Mouse (Mus musculus) naive thymus-derived CD4-positive, alpha-beta T cell, adult 2 months (primary cell): ENCODE measurements around the gene Rnf7.
"Not testable (repeated sequence)": the region's sequence is repeated elsewhere in the genome, so short reads cannot be mapped to it uniquely, and the experiment has no call there.

Experiments used
- DNase-seq: peaks from one replicate; pipeline ENCODE4 v3.0.0-alpha.2; 2011; ENCODE audit warnings: low read depth

Rnf7 gene

GRCm38 (mm10) chr9:96478071-96478888, at the start of gene Rnf7:
TSS of gene Rnf7 (minus strand) at chr9:96478675.
- DNase-seq = peak; percentile 96

GRCm38 (mm10) chr9:96526011-96526410, 47.5 kb upstream of the Rnf7 start:
- DNase-seq = no peak

- DNase-seq = no peak
These were observed 46.6 kb upstream of the Rnf7 start, which contains the start of gene Gm28729 for GRCm38 (mm10) chr9:96524972-96525506. TSS of gene Gm28729 (minus strand) at chr9:96525264.

- DNase-seq = no peak
These were observed 44.7 kb upstream of the Rnf7 start for GRCm38 (mm10) chr9:96523148-96523547.

- DNase-seq = not testable (repeated sequence)
These were observed 43.1 kb upstream of the Rnf7 start for GRCm38 (mm10) chr9:96521574-96521973.

GRCm38 (mm10) chr9:96517429-96517828, 39.0 kb upstream of the Rnf7 start:
- peak; percentile 37 for DNase-seq

GRCm38 (mm10) chr9:96516806-96517205, 38.3 kb upstream of the Rnf7 start:
- no peak for DNase-seq

GRCm38 (mm10) chr9:96515737-96516136, 37.3 kb upstream of the Rnf7 start:
- DNase-seq = peak; percentile 40

GRCm38 (mm10) chr9:96514278-96514677, 35.8 kb upstream of the Rnf7 start:
- DNase-seq = no peak

- no peak for DNase-seq
These were observed 27.6 kb upstream of the Rnf7 start for GRCm38 (mm10) chr9:96506011-96506498.

- DNase-seq = no peak
These were observed 26.7 kb upstream of the Rnf7 start for GRCm38 (mm10) chr9:96505156-96505555.

- DNase-seq = no peak
These were observed 25.8 kb upstream of the Rnf7 start for GRCm38 (mm10) chr9:96504116-96504895.

GRCm38 (mm10) chr9:96502856-96503610, 24.6 kb upstream of the Rnf7 start:
- DNase-seq = no peak

GRCm38 (mm10) chr9:96501217-96501616, 22.7 kb upstream of the Rnf7 start:
- no peak for DNase-seq

GRCm38 (mm10) chr9:96493212-96493611, 14.7 kb upstream of the Rnf7 start:
- DNase-seq = no peak

GRCm38 (mm10) chr9:96491810-96492209, 13.3 kb upstream of the Rnf7 start:
- DNase-seq = peak; percentile 84

- not testable (repeated sequence) for DNase-seq
These were observed 9.4 kb upstream of the Rnf7 start for GRCm38 (mm10) chr9:96487869-96488268.

GRCm38 (mm10) chr9:96483648-96484047, 5.2 kb upstream of the Rnf7 start:
- DNase-seq = no peak

- no peak for DNase-seq
These were observed 4.6 kb upstream of the Rnf7 start for GRCm38 (mm10) chr9:96483028-96483427.

- no peak for DNase-seq
These were observed 6.1 kb downstream of the Rnf7 start for GRCm38 (mm10) chr9:96472356-96472755.

GRCm38 (mm10) chr9:96471681-96472080, 6.8 kb downstream of the Rnf7 start:
- DNase-seq = not testable (repeated sequence)
